Comparison of ENCODE assay signal across 18 mouse cellular contexts in genomic region chr12:3758127-3758526, GRCm38 (mm10). TPM values are rescaled to one million over a fixed set of nuclear protein-coding genes. Genes with fewer than 3 reads are reported as not detected.
DNase-seq lines count a peak whose midpoint lies in the region; ATAC-seq and TF ChIP-seq lines count a peak whose summit lies in the region.
"Had no signal": no experiment of that assay in that cellular context is flagged by ENCODE, and none has a peak within 500 bp of the region (broad histone marks: within the 10 kb centered on the region; RNA-seq: fewer than 3 reads in every experiment).

No protein-coding gene starts in this region.

- TF ChIP-seq EP300 in liver, postnatal 0 days (IDR thresholded peaks at IDR 0.05; ENCODE audit: low read depth), result no peak

- no peak for TF ChIP-seq CTCF in liver, postnatal 0 days (IDR thresholded peaks at IDR 0.05; ENCODE audit: low read depth)

- H3K36me3 ChIP-seq in liver, postnatal 0 days (replicated peaks; ENCODE audit: insufficient read depth, low read length), result 0 out of 2 replicates have a peak, but pooled peaks cover 3% of the 10 kb centered on the region
- no peaks in the 10 kb centered on the region for H3K36me3 ChIP-seq in liver, embryonic 11.5 days (ENCODE audit: control insufficient read depth, insufficient read depth, low read length)
- H3K36me3 ChIP-seq in stomach, embryonic 14.5 days (ENCODE audit: control insufficient read depth, insufficient read depth, low read length), result no peaks in the 10 kb centered on the region
- peaks cover 2% of the 10 kb centered on the region; the same call in 1 of the 2 replicates for H3K36me3 ChIP-seq in midbrain, embryonic 11.5 days (ENCODE audit: control insufficient read depth, insufficient read depth, low read length)
- H3K36me3 ChIP-seq: forebrain, embryonic 12.5 days; heart, embryonic 12.5 days had no signal

- no peak overlapping the region for H3K9ac ChIP-seq in liver, postnatal 0 days (replicated peaks)
- no peak overlapping the region for H3K9ac ChIP-seq in liver, embryonic 11.5 days (ENCODE audit: low read depth, low read length)
- H3K9ac ChIP-seq in stomach, embryonic 14.5 days (replicated peaks; ENCODE audit: low read depth, low read length), result no peak overlapping the region
- H3K9ac ChIP-seq in midbrain, embryonic 11.5 days (ENCODE audit: low read length), result no peak overlapping the region
- H3K9ac ChIP-seq: embryonic facial prominence, embryonic 13.5 days; forebrain, embryonic 12.5 days; heart, embryonic 12.5 days had no signal

- H3K4me1 ChIP-seq in liver, postnatal 0 days (ENCODE audit: insufficient read depth), result peaks cover 6% of the 10 kb centered on the region; the same call in 1 of the 2 replicates
- no peaks in the 10 kb centered on the region for H3K4me1 ChIP-seq in liver, embryonic 11.5 days (replicated peaks; ENCODE audit: control insufficient read depth, insufficient read depth, low read length)
- peaks cover 9% of the 10 kb centered on the region for H3K4me1 ChIP-seq in stomach, embryonic 14.5 days (ENCODE audit: control insufficient read depth, insufficient read depth, low read length)
- H3K4me1 ChIP-seq in midbrain, embryonic 11.5 days (ENCODE audit: control insufficient read depth, insufficient read depth, low read length), result no peaks in the 10 kb centered on the region
- H3K4me1 ChIP-seq: forebrain, embryonic 12.5 days had no signal

- no peaks in the 10 kb centered on the region for H3K27me3 ChIP-seq in liver, postnatal 0 days (ENCODE audit: insufficient read depth, low read length)
- H3K27me3 ChIP-seq in liver, embryonic 11.5 days (replicated peaks; ENCODE audit: control insufficient read depth, insufficient read depth, low read length), result no peaks in the 10 kb centered on the region
- H3K27me3 ChIP-seq in stomach, embryonic 14.5 days (ENCODE audit: control insufficient read depth, insufficient read depth, low read length), result no peaks in the 10 kb centered on the region
- no peaks in the 10 kb centered on the region for H3K27me3 ChIP-seq in midbrain, embryonic 11.5 days (ENCODE audit: control insufficient read depth, insufficient read depth, low read length)
- H3K27me3 ChIP-seq: embryonic facial prominence, embryonic 13.5 days; forebrain, embryonic 12.5 days; heart, embryonic 12.5 days had no signal

- no peaks in the 10 kb centered on the region for H3K9me3 ChIP-seq in liver, postnatal 0 days (ENCODE audit: low read length)
- no peaks in the 10 kb centered on the region for H3K9me3 ChIP-seq in liver, embryonic 11.5 days (ENCODE audit: control insufficient read depth, low read length)
- no peaks in the 10 kb centered on the region for H3K9me3 ChIP-seq in stomach, embryonic 14.5 days (ENCODE audit: control insufficient read depth, low read depth, low read length)
- no peaks in the 10 kb centered on the region for H3K9me3 ChIP-seq in midbrain, embryonic 11.5 days (ENCODE audit: control insufficient read depth, low read length)
- H3K9me3 ChIP-seq: embryonic facial prominence, embryonic 13.5 days; forebrain, embryonic 12.5 days; heart, embryonic 12.5 days had no signal

- no peak overlapping the region for H3K4me2 ChIP-seq in liver, postnatal 0 days (ENCODE audit: low read depth, low read length)
- H3K4me2 ChIP-seq in liver, embryonic 11.5 days, result no peak overlapping the region
- H3K4me2 ChIP-seq in stomach, embryonic 14.5 days (replicated peaks; ENCODE audit: low read depth, low read length), result no peak overlapping the region
- no peak overlapping the region for H3K4me2 ChIP-seq in midbrain, embryonic 11.5 days
- H3K4me2 ChIP-seq: embryonic facial prominence, embryonic 13.5 days; forebrain, embryonic 12.5 days; heart, embryonic 12.5 days had no signal

- peak; percentile 58 for DNase-seq in kidney, adult 9 months
- DNase-seq in kidney, postnatal 10 days, result no peak
- DNase-seq in liver, postnatal 0 days, result no peak
- no peak for DNase-seq in liver, embryonic 11.5 days (ENCODE audit: low spot score)
- DNase-seq in yolk sac, embryonic 10.5 days (ENCODE audit: low spot score), result peak; percentile 26
- DNase-seq in midbrain, embryonic 11.5 days (ENCODE audit: low spot score, missing footprints), result no peak
- DNase-seq in thymus, adult 18-20 months, result no peak
- DNase-seq: adrenal gland, adult 2 months; adrenal gland, postnatal 25 days; cerebellum, adult 18-20 months; cerebellum, adult 9-11 months; cerebellum, postnatal 36 days; gastrocnemius, postnatal 10 days had no signal

- no peak overlapping the region for H3K4me3 ChIP-seq in liver, postnatal 0 days (ENCODE audit: low read depth, low read length)
- H3K4me3 ChIP-seq in liver, embryonic 11.5 days (ENCODE audit: low read depth, low read length), result no peak overlapping the region
- H3K4me3 ChIP-seq in stomach, embryonic 14.5 days (ENCODE audit: low read depth, low read length), result no peak overlapping the region
- H3K4me3 ChIP-seq in midbrain, embryonic 11.5 days (ENCODE audit: low read depth, low read length), result no peak overlapping the region
- H3K4me3 ChIP-seq: embryonic facial prominence, embryonic 13.5 days; forebrain, embryonic 12.5 days; heart, embryonic 12.5 days had no signal

- WGBS in liver, postnatal 0 days (ENCODE audit: insufficient replicate concordance), result 67% methylated on average over 3 of the region's 3 CpGs
- 77% methylated on average over 3 of the region's 3 CpGs for whole genome bisulfite sequencing in liver, embryonic 11.5 days
- WGBS in stomach, embryonic 14.5 days, result 65% methylated on average over 3 of the region's 3 CpGs
- 90% methylated on average over 3 of the region's 3 CpGs for WGBS in midbrain, embryonic 11.5 days

- peak; percentile 15; the same call in 1 of the 2 replicates for ATAC-seq in liver, postnatal 0 days
- no peak for ATAC-seq in liver, embryonic 11.5 days (replicated peaks; ENCODE audit: low FRiP score)
- ATAC-seq in stomach, embryonic 14.5 days (ENCODE audit: insufficient number of reproducible peaks, insufficient read depth, low FRiP score, low read depth), result peak; percentile 78
- no peak for ATAC-seq in midbrain, embryonic 11.5 days (ENCODE audit: low FRiP score)
- ATAC-seq: forebrain, embryonic 16.5 days had no signal

- no peak overlapping the region for H3K27ac ChIP-seq in liver, postnatal 0 days (ENCODE audit: low read depth)
- H3K27ac ChIP-seq in liver, embryonic 11.5 days (ENCODE audit: low read depth, low read length), result no peak overlapping the region
- H3K27ac ChIP-seq in stomach, embryonic 14.5 days (ENCODE audit: low read length), result peak overlapping the region; percentile 66; the same call in 1 of the 2 replicates
- H3K27ac ChIP-seq in midbrain, embryonic 11.5 days (ENCODE audit: low read depth, low read length), result no peak overlapping the region
- H3K27ac ChIP-seq: embryonic facial prominence, embryonic 13.5 days; forebrain, embryonic 12.5 days had no signal

RNA-seq across cellular contexts. Expression of gene Dnmt3a, which starts 47.7 kb away (rescaled TPM):
- 21.0 and 24.3 TPM in 2 replicates for polyA plus RNA-seq in liver, postnatal 0 days (2015; fragmentation: Nextera tagmentation; extraction: Ambion mirVana)
- polyA plus RNA-seq in liver, embryonic 11.5 days (2014; fragmentation: Nextera tagmentation; extraction: Ambion mirVana), result 73.2 and 73.3 TPM in 2 replicates
- polyA plus RNA-seq in stomach, embryonic 14.5 days (2014; fragmentation: Nextera tagmentation; extraction: Ambion mirVana), result 77.9 and 83.1 TPM in 2 replicates
- polyA plus RNA-seq in midbrain, embryonic 11.5 days (2014; fragmentation: Nextera tagmentation; extraction: Ambion mirVana), result 49.6 and 56.5 TPM in 2 replicates

Comparison
In these comparisons a context has a peak if more than half of its experiments do, and no peak if none do; other contexts are left out.
1. DNase-seq: peak in kidney, adult 9 months (single experiment) and yolk sac, embryonic 10.5 days (single experiment); none in kidney, postnatal 10 days (single experiment), liver, postnatal 0 days (single experiment), liver, embryonic 11.5 days (single experiment), midbrain, embryonic 11.5 days (single experiment) and thymus, adult 18-20 months (0 of 2).
2. ATAC-seq: peak in liver, postnatal 0 days (single experiment) and stomach, embryonic 14.5 days (single experiment); none in liver, embryonic 11.5 days (single experiment) and midbrain, embryonic 11.5 days (single experiment).